Mouse (Mus musculus) heart, embryonic 11.5 days (tissue): ENCODE measurements around the gene Hyls1. TPM values are rescaled to one million over a fixed set of nuclear protein-coding genes. Genes with fewer than 3 reads are reported as not detected.
A peak's percentile ranks its signal among the peaks of the same experiment; 100 is the strongest.

Experiments
- ATAC-seq: fragments of 200-750 bp; cut with Nextera tagmentation; replicated peaks from 2 replicates; pipeline ENCODE4 v1.8.0; 2017; ENCODE audit warnings: moderate library complexity; ENCODE audit not compliant: insufficient number of reproducible peaks, low FRiP score, low TSS enrichment
- H3K27ac ChIP-seq: fragments of 300-500 bp; sonication (generic); 2 replicates; pipeline ENCODE4 v1.5.1; 2014; ENCODE audit warnings: mild to moderate bottlenecking, low read depth, low read length
- H3K27me3 ChIP-seq: fragments of 300-500 bp; sonication (generic); 2 replicates; pipeline ENCODE4 v1.6.1; 2014; ENCODE audit warnings: mild to moderate bottlenecking, low read length, mixed read lengths; ENCODE audit not compliant: control insufficient read depth, insufficient read depth
- H3K36me3 ChIP-seq: fragments of 300-500 bp; sonication (generic); 2 replicates; pipeline ENCODE4 v1.6.1; 2014; ENCODE audit warnings: mild to moderate bottlenecking, low read length, moderate library complexity, mixed read lengths; ENCODE audit not compliant: control insufficient read depth, insufficient read depth
- H3K4me1 ChIP-seq: fragments of 300-500 bp; sonication (generic); 2 replicates; pipeline ENCODE4 v1.6.1; 2014; ENCODE audit warnings: low read length; ENCODE audit not compliant: control insufficient read depth, insufficient read depth
- H3K4me2 ChIP-seq: fragments of 300-500 bp; sonication (generic); 2 replicates; pipeline ENCODE4 v1.6.1; 2014; ENCODE audit warnings: mild to moderate bottlenecking, moderate library complexity
- H3K4me3 ChIP-seq: fragments of 300-500 bp; sonication (generic); 2 replicates; pipeline ENCODE4 v1.5.1; 2014; ENCODE audit warnings: low read depth, low read length
- H3K9ac ChIP-seq: fragments of 300-500 bp; sonication (generic); 2 replicates; pipeline ENCODE4 v1.6.1; 2014; ENCODE audit warnings: mild to moderate bottlenecking, low read depth, low read length, moderate library complexity
- H3K9me3 ChIP-seq: fragments of 300-500 bp; sonication (generic); replicated peaks from 2 replicates; pipeline ENCODE4 v1.6.1; 2016; ENCODE audit warnings: low read length; ENCODE audit not compliant: control insufficient read depth
- WGBS: fragments of 180-500 bp; shearing (Covaris S2); extraction: QIAGEN DNeasy Blood & Tissue Kit; methylation state at CpG from one replicate; pipeline ENCODE4 v1.1.7; 2014; ENCODE audit not compliant: insufficient replicate concordance; 5-methylcytosine and 5-hydroxymethylcytosine counted together
- polyA plus RNA-seq: library from polyadenylated mRNA; unstranded; fragments of >200 nt; fragmentation: Nextera tagmentation; extraction: Ambion mirVana; gene quantifications from 2 replicates; pipeline ENCODE4 v1.2.1, GENCODE M21; 2014

Gene Hyls1
- polyA plus RNA-seq, 1 experiment from 2014 or later: 15.4 TPM

GRCm38 (mm10) chr9:35570663-35571062 lies 465 bp upstream of the Hyls1 start:
- peaks cover 15% of the 10 kb centered on the region for H3K27me3 ChIP-seq
- WGBS: 9% methylated on average over 5 of the region's 5 CpGs
- peak overlapping the region; percentile 80; the same call in 1 of the 2 replicates for H3K9ac ChIP-seq
- H3K4me1 ChIP-seq: 0 out of 2 replicates have a peak, but pooled peaks cover 6% of the 10 kb centered on the region
- no peak for ATAC-seq
- H3K36me3 ChIP-seq: peaks cover 5% of the 10 kb centered on the region; the same call in 1 of the 2 replicates
- no peaks in the 10 kb centered on the region for H3K9me3 ChIP-seq
- H3K4me3 ChIP-seq: peak overlapping the region; percentile 74
- peak overlapping the region; percentile 76 for H3K4me2 ChIP-seq
- peak overlapping the region; percentile 29; the same call in 1 of the 2 replicates for H3K27ac ChIP-seq

GRCm38 (mm10) chr9:35567995-35568394 lies 2.2 kb downstream of the Hyls1 start:
- 81% methylated on average over 3 of the region's 3 CpGs for WGBS
- Histone ChIP-seq H3K9ac (no peak overlapping the region), H3K27me3 (0 out of 2 replicates have a peak, but pooled peaks cover 3% of the 10 kb centered on the region), H3K27ac (no peak overlapping the region), H3K4me1 (0 out of 2 replicates have a peak, but pooled peaks cover 3% of the 10 kb centered on the region), H3K36me3 (peaks cover 8% of the 10 kb centered on the region), H3K9me3 (no peaks in the 10 kb centered on the region), H3K4me2 (no peak overlapping the region), H3K4me3 (peak overlapping the region; percentile 8; the same call in 1 of the 2 replicates)
- no peak for ATAC-seq

GRCm38 (mm10) chr9:35564536-35565240 lies 5.5 kb downstream of the Hyls1 start:
- Histone ChIP-seq H3K4me3 (no peak overlapping the region), H3K9ac (no peak overlapping the region)
- WGBS: 59% methylated on average over 5 of the region's 5 CpGs

GRCm38 (mm10) chr9:35561583-35561982 lies 8.6 kb downstream of the Hyls1 start:
- Histone ChIP-seq H3K36me3 (peaks cover 11% of the 10 kb centered on the region), H3K4me3 (no peak overlapping the region), H3K9me3 (no peaks in the 10 kb centered on the region), H3K4me2 (no peak overlapping the region), H3K4me1 (peaks cover 7% of the 10 kb centered on the region; the same call in 1 of the 2 replicates), H3K9ac (no peak overlapping the region), H3K27me3 (peaks cover 7% of the 10 kb centered on the region; the same call in 1 of the 2 replicates), H3K27ac (no peak overlapping the region)
- WGBS: 79% methylated on average over 6 of the region's 6 CpGs
- ATAC-seq: no peak

More at GRCm38 (mm10) chr9:35564536-35565240, 5.5 kb downstream of the Hyls1 start:
- peaks cover 16% of the 10 kb centered on the region for H3K36me3 ChIP-seq
- peak overlapping the region; percentile 65 for H3K27ac ChIP-seq
- H3K27me3 ChIP-seq: no peaks in the 10 kb centered on the region
- H3K4me2 ChIP-seq: peak overlapping the region; percentile 27
- no peaks in the 10 kb centered on the region for H3K9me3 ChIP-seq
- peaks cover 10% of the 10 kb centered on the region; the same call in 1 of the 2 replicates for H3K4me1 ChIP-seq
- no peak for ATAC-seq

- no peak for ATAC-seq
- Histone ChIP-seq H3K4me2 (no peak overlapping the region), H3K4me1 (peaks cover 7% of the 10 kb centered on the region; the same call in 1 of the 2 replicates), H3K9ac (no peak overlapping the region), H3K27me3 (peaks cover 7% of the 10 kb centered on the region; the same call in 1 of the 2 replicates), H3K4me3 (no peak overlapping the region), H3K9me3 (no peaks in the 10 kb centered on the region), H3K36me3 (peaks cover 11% of the 10 kb centered on the region), H3K27ac (no peak overlapping the region)
- 97% methylated on average over 11 of the region's 11 CpGs for WGBS
Measured at GRCm38 (mm10) chr9:35561076-35561475, 9.1 kb downstream of the Hyls1 start.

GRCm38 (mm10) chr9:35559009-35559890 lies 10.9 kb downstream of the Hyls1 start:
- Histone ChIP-seq H3K9me3 (no peaks in the 10 kb centered on the region), H3K36me3 (peaks cover 8% of the 10 kb centered on the region), H3K27me3 (peaks cover 7% of the 10 kb centered on the region; the same call in 1 of the 2 replicates), H3K9ac (peak overlapping the region; percentile 86), H3K4me2 (peak overlapping the region; percentile 78), H3K4me1 (peaks cover 7% of the 10 kb centered on the region; the same call in 1 of the 2 replicates), H3K27ac (peak overlapping the region; percentile 46; the same call in 1 of the 2 replicates), H3K4me3 (peak overlapping the region; percentile 87)
- WGBS: 2% methylated on average over 31 of the region's 31 CpGs
- peak; percentile 77 for ATAC-seq

GRCm38 (mm10) chr9:35558257-35559008 lies 11.8 kb downstream of the Hyls1 start, which contains the start of the genes Ddx25 and Pus3:
Gene Ddx25 (minus strand): TSS chr9:35558528.
Gene Pus3 (plus strand): TSS chr9:35558595.
- H3K9ac ChIP-seq: peak within 1 kb of the TSS; percentile 86
- peaks cover 7% of the 10 kb centered on the region; the same call in 1 of the 2 replicates for H3K4me1 ChIP-seq
- H3K27me3 ChIP-seq: peaks cover 7% of the 10 kb centered on the region; the same call in 1 of the 2 replicates
- H3K9me3 ChIP-seq: no peaks in the 10 kb centered on the region
- H3K27ac ChIP-seq: peak within 1 kb of the TSS; percentile 46; the same call in 1 of the 2 replicates
- ATAC-seq: peak; percentile 70
- H3K36me3 ChIP-seq: peaks cover 8% of the 10 kb centered on the region
- H3K4me3 ChIP-seq: peak within 1 kb of the TSS; percentile 87
- peak within 1 kb of the TSS; percentile 78 for H3K4me2 ChIP-seq
- 1% methylated on average over 59 of the region's 59 CpGs for WGBS
